Mouse (Mus musculus): Measurements from ENCODE around the gene Elane. TPM values are rescaled to one million over a fixed set of nuclear protein-coding genes. Genes with fewer than 3 reads are reported as not detected.

Elane gene
- total RNA-seq, 1 experiment from 2014 or later: 61.2 TPM

DNA sequence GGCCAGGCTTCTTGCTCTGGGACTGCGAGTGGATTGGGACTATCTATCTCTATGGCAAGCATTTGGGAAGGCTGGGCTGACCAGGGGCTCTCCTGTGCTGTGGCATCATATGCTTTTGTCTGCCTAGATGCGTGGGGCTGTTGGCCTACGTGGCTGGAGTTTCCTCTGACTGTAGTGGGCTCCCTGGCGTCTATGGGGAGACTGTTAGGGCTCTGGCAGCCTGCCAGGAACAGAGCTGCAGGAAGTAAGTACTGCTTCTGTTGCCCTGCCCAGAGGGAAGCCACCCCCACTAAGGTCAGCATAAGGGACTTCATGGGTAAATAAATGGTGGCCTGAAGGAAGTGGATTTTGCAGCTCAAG is 28.6 kb upstream of the Elane start:
- 0 out of 2 replicates have a peak, but pooled peaks have one; percentile 12 for ATAC-seq (replicated peaks; ENCODE audit: low read depth, poor library complexity, severe bottlenecking)

DNA sequence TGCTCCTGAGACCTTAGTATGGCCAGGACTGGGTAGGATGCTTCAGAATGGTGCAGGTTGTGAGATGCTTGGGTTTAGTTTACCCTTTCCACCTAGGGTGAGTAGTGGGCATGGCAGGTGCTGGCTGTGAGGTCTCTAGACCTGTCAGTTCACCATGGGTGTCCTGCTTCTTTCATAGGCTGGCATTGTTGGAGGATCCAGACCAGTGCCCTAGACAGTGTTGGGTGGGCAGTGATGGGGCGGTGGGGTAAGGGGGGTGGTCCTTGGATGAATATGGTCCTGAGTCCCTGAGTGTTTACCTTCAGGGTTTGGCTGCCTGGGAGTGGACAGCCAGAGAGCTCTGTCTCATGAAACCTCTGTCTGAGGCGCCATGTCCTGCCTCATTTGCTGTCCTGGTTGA is 28.2 kb upstream of the Elane start:
- no peak for ATAC-seq (replicated peaks; ENCODE audit: low read depth, poor library complexity, severe bottlenecking)

DNA sequence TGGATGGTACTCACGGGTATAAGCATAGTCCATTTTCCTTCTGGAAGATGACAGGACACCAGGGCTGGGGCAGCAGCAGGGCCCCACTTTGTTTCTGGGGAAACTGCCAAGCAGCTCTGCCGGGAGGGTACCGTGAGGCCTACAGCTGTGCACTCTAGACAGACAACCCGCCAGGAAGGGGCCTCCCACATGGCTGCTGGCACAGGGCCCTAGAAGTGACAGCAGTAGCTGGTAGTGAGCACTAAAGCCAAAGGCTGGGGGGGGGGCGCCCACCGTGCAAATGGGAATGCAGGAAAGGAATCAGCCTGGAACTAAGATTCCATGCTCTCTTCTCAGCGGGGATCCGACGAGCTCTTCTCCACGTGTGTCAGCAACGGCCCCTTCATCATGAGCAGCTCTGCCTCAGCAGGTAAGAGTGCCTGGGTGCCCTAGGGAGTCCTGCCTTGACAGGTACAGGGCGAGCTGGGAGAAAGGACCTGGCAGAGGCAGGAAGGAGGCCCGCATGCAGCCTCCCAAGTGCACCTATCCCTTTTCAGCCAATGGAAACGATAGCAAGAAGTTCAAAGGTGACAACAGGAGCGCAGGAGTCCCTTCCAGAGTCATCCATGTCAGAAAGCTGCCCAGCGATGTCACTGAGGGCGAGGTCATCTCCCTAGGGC is 27.5 kb upstream of the Elane start:
- no peak for ATAC-seq (replicated peaks; ENCODE audit: low read depth, poor library complexity, severe bottlenecking)

DNA sequence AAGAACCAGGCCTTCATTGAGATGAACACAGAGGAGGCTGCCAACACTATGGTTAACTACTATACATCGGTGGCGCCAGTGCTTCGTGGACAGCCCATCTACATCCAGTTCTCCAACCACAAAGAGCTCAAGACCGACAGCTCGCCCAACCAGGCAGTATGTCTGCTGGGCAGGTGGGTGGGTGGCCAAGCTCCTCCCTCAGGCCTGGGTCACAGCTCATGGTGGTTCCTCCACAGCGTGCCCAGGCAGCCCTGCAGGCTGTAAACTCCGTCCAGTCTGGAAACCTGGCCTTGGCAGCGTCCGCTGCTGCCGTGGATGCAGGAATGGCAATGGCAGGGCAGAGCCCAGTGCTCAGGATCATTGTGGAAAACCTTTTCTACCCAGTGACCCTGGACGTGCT is 26.9 kb upstream of the Elane start:
- ATAC-seq (replicated peaks; ENCODE audit: low read depth, poor library complexity, severe bottlenecking): no peak

DNA sequence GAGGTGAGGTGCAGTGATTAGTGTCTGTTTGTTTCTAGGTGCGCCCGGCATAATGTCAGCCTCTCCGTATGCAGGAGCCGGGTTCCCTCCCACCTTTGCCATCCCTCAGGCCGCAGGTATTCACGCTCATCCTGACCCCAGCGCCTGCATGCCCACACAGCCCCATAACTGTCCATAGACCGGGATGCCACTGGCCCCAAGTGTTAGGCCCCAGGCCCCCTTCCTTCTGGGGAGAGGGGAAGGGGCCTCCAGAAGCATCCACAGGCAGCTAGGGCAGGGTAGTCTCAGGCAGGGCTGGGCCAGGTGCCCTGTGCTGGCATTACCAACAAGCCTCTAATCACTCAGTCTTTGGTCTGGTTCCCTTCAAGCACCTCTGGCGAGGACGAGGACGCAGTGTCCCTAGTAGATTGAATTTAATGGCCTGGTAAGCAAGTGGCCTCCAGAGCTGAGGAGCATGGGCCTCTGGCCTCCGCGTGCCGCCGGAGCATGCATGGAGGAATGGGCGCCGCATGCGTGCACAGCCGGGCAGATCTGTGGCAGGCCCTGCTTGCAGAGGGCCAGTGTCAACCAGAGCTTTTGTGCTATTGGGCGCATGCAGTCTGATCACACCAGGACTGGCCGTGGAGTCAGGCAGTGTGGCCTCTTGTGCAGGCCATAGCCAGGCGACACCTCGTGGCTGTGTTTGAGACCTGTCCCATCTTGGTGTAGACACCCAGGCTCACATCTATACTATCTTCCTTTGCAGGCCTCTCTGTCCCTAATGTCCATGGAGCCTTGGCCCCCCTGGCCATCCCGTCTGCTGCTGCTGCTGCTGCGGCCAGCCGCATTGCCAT is 25.8 kb upstream of the Elane start:
- ATAC-seq (replicated peaks; ENCODE audit: low read depth, poor library complexity, severe bottlenecking): no peak

DNA sequence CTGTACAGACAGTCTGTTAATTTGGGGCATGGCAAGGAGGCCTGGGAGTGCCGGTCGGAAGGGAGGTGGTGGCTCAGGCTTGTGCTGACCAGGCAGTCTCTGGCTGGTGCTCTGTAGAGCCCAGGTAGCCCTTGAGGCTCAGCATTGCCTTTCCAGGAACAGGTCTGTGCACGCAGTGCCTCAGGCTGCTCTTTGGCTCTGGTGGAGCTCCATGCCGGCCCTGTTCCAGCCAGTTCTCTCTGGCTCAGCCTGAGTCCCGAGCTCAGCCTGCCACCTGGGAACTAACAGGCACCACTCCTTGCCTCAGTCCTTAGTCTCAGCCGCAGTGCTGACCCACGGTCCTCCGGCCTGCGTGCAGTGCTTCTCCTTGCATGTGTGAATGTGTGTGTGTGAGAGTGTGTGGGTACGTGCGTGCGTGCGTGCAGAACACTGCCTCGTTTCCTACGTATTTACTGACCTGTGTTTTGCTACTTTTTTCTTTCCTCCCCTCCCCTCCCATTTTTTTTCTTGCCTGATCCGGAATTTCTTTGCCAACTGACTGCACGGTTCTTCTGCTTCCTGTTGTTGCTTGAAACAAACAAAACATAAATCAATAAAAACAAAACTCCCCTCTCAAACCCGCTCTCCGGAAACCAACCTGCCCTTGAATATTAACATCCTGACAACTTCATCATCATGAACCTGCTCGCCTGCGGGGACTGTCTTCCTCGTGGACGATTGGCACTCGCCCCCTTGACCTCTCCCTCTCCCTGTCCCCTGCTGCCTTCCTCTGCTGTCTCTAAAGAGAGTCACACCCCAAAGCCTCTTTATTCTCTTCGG is 24.6 kb upstream of the Elane start:
- no peak for ATAC-seq (replicated peaks; ENCODE audit: low read depth, poor library complexity, severe bottlenecking)

DNA sequence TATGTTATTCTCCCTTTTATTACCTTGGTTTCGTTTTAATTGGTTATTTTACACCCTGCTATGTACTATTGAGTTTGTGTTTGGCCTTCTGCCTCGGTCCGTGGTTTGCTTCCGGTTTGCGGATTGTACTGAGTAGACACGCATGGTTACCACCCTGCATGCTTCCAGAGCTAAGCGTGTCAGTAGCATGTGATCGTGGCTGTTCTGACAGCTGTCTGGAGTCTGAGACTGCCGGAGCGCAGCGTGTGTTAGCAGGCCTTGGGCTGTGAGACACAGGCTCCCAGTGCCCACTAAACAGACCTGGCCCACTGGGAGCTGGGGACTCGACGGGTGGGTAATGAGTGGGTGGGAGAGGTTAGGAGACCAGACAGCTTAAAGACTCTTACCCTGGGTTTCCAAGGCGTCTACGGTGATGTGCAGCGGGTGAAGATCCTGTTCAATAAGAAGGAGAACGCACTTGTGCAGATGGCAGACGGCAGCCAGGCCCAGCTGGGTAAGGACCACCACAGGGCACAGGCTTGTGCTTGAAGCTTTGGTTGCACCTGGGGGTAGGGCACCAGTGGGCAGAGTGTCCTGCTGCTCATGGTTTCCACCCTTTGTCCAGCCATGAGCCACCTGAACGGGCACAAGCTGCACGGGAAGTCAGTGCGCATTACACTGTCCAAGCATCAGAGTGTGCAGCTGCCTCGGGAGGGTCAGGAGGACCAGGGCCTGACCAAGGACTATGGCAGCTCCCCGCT is 23.8 kb upstream of the Elane start:
- no peak for ATAC-seq (replicated peaks; ENCODE audit: low read depth, poor library complexity, severe bottlenecking)

DNA sequence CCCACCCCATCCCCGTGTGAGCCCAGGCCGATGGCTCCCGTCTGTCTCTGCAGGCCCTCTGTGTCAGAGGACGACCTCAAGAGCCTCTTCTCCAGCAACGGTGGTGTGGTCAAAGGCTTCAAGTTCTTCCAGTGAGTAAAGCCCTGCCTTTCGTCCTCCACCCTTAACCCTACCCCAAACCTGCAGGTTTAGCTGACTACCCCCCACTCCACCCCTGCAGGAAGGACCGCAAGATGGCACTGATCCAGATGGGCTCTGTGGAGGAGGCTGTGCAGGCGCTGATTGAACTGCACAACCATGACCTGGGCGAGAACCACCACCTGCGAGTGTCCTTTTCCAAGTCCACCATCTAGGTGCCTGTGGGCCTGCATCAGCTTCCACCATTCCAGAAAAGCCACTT is 23.1 kb upstream of the Elane start:
- no peak for ATAC-seq (replicated peaks; ENCODE audit: low read depth, poor library complexity, severe bottlenecking)

DNA sequence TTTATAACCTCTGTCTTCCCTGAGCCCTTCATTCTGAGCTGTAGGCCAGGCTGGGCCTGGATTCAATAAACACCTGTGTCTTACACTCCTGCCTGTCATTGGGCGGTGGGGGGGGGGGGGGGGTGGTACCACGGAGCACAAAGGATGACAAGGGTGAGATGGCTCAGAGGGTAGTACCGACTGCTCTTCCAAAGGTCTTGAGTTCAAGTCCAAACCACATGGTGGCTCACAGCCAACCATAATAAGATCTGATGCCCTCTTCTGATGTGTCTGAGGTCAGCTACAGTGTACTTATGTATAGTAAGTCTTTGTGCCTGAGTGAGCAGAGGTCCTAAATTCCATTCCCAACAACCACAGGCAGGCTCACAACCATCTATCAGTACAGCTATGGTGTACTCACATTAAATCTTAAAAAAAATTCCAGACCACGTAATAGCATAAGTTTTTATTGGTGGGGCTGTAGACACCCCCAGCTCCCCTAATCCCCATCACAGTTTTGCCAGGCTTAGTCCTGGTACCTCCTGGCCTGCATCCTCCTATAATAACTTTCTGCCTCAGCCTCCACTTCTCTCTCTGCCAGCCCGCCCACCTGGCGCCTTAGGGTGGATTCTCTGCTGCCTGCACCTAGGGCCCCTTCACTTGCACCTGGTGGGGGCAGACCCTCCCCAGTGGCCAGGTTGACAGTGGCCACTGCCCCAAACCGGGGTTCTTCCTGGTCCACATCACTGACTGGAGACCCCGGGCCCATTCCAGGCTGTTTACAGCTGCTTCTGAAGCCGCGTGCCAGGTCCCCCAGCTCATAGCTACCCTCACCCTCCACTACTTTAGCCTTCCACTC is 21.5 kb upstream of the Elane start:
- ATAC-seq (replicated peaks; ENCODE audit: low read depth, poor library complexity, severe bottlenecking): no peak

DNA sequence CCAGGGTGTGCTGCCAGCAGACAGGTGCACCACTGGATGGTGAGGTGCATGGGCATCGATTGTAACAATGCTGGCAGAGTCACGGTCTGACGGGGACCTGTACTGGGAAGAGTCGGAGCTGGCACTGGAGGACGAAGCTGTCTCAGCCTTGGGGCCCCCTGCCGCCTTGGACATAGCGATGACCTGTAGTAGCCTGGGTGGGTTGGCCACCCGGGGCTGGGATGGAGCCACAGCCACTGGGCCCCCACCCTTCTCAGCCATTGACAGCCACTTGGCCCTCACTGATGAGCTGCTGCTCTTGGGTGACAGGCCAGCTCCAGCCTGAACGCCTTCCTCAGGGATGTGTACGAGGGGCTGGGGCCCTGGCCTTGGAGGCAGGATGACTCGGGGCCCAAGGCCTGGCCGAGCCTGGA is 20.9 kb upstream of the Elane start:
- ATAC-seq (replicated peaks; ENCODE audit: low read depth, poor library complexity, severe bottlenecking): no peak

DNA sequence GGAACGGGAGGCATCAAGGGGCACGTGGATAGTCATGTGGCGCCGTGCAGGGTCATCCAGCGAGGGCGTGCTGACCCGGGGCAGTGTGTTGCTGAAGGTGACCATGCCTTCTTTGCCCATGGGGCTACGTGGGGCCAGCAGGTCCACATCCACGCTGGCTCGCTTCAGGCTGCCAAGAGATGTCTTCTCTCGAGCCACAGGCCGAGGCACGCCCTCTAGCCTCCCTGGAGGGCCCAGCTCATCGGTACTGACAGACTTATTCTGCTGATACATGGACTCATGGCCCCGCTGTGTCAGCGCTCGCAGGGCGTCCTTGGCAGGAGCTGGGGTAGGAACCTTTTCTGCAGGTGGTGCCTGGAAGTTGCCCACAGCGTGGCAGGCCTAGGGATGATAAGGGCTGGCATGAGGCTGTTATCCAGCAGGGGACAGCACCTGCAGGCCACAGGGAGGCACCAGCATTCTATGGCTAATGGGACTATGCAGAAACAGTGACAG is 20.2 kb upstream of the Elane start:
- ATAC-seq (replicated peaks; ENCODE audit: low read depth, poor library complexity, severe bottlenecking): peak; percentile 48

DNA sequence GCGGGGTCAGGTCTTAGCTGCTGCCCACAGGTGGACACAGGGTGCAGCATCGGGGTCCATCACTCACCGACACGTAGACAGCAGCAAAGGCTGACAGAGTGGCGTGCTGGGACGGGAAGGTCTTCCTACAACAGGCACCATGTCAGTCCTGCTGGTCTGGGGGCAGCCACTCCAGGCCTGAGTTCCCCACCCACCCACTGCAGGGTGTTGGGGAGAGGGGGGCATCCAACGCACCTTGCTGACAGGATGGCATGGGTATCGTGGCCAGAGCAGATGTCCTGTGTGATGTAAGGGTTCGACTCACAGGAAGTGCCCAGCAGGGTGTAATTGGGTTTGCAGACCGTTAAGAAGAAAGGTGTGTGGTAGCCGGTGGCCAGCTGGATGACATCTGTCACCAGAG is 19.4 kb upstream of the Elane start:
- no peak for ATAC-seq (replicated peaks; ENCODE audit: low read depth, poor library complexity, severe bottlenecking)

DNA sequence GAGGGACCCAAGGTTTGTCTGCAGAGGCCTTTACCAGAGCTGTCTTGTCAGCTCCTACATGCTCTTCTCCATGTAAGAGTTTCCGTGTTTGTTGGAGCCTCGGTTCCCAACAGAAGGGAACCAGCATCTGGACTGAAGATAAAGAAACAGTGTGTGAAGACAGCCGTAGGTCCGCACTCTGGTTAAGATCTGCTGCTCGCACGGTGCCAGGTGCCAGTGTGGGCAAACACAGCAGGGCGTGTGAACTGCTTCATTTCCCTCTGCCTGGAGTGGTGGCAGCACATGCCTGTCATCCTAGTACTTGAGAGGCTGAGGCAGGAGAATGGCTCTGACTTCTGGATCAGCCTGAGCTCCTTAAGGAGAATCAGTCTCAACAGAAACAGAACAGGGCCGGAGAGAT is 14.2 kb upstream of the Elane start:
- ATAC-seq (replicated peaks; ENCODE audit: low read depth, poor library complexity, severe bottlenecking): no peak

DNA sequence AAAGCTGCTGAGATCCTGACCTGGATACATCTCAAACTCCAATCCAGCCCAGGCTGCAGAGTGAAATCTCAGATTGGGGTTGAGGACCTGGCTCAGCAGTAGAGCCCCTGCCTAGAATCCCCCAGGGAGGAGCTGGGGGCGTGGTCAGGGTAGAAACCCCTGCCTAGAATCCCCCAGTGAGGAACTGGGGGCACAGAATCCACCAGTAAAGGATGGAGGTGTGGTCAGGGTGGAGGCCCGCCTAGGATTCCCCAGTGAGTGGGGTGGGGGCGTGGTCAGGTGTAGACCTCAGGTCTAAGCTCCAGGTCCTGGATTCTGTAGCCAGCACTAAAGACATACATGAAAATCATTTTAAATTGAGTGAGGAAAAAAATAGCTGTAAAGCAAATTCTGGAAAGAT is 13.2 kb upstream of the Elane start:
- no peak for ATAC-seq (replicated peaks; ENCODE audit: low read depth, poor library complexity, severe bottlenecking)

DNA sequence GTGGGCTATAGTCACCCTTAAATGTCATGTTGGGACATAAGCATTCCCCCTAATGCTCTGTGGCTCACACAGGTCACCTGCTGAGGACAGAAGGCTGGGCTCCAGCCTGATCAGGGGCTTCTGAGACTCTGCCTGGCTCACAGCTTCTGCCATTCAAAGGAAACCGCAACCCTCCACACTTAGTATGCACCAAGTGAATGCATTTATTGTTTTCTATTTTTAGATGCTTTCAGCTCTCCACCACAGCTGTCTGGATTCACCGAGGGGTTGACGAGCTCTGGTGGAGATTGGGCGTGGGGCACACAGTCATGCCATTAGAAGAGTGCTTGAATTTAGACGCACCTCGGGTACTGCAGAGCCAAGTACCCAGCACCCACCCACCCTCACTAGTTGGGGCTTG is 12.7 kb upstream of the Elane start:
- no peak for ATAC-seq (replicated peaks; ENCODE audit: low read depth, poor library complexity, severe bottlenecking)

DNA sequence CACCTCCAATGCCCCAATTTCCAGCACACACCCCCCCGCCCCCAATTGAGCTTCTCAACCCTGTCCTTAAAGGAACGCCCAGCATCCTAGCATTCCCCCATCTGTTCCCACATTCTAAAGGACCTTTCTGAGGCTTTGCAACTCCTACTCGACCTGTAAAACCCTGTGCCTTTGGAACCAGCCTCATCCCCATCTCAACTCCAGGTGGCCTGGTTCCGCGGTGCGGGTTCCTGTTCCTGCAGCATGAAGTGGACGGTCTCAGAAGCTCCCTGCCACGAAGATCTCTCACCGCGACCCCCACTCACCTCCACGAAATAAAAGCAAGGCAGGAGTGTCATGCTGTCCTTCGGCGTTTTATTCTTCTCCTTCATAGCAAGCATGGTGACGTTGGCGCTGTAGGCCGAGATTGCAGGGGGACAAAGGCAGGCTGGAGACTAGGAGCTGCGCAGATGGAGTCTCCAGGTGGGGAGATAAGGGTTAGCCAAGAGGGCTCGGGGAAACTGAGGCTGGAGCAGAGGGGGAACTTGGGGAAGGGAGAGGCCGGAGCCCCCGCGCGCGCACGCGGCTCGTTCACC is 12.2 kb upstream of the Elane start:
- ATAC-seq (replicated peaks; ENCODE audit: low read depth, poor library complexity, severe bottlenecking): no peak

DNA sequence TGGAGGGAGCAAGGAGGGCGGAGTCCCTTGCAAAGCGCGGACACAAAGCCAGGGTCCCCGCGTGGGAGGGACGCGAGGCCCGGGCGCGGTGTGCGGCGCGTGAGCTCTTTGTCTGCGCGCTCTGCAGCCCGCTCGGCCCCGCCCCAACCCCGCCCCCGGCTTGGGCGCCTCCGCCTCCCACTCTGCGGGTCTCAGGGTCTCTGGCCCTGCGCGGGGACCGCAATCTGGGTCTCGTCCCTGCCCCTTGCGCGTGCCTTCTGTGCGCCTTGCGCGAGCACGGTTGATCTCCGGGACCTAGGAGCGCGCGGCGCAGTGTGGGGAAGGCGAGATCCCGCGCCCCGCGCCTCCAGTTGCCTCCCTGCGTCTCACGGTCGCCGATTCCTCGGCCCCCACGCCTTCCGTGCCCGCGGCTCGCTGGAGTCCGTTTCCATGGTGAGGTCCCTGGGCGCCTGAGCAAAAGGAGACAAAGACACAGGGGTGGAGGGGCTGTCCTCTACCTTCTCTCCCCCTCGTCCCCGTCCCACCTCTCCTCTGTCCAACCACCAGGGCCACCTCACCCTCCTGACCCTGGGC is 11.7 kb upstream of the Elane start, which contains the start of the genes Prtn3 and Plppr3:
TSS of gene Prtn3 (plus strand) at position 187 of the 573 bp plus-strand sequence.
TSS of gene Plppr3 (minus strand) at position 345 of the 573 bp plus-strand sequence.
- peak; percentile 20; the same call in 1 of the 2 replicates for ATAC-seq (replicated peaks; ENCODE audit: low read depth, poor library complexity, severe bottlenecking)

DNA sequence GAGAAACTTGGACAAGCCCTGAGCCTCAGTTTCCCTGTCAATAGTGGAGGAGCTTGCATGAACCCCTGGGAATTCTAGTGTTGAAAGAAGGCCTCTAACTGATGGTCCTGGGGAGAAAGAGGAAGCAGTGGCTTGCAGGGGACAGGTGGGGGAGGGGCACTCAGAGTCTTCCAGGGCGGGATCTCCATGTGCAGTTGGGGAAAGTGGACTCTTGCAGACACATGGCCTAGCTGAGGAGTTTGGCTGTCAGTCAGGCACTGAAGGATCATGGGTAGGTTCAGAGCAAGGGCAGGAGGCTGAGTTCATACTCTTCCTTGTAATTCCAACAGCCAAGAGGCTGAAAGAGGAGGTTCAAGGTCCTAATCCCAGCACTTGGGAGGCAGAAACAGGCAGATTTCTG is 8.9 kb upstream of the Elane start:
- ATAC-seq (replicated peaks; ENCODE audit: low read depth, poor library complexity, severe bottlenecking): peak; percentile 34
